Mouse (Mus musculus) CD4-positive, CD25-positive, alpha-beta regulatory T cell, adult 2 months (primary cell): ENCODE results near the gene Nacc2.

Source experiments
- DNase-seq: peaks from one replicate; pipeline ENCODE4 v3.0.0-alpha.2; 2012; ENCODE audit warnings: low read depth, low spot score

Gene Nacc2

DNA sequence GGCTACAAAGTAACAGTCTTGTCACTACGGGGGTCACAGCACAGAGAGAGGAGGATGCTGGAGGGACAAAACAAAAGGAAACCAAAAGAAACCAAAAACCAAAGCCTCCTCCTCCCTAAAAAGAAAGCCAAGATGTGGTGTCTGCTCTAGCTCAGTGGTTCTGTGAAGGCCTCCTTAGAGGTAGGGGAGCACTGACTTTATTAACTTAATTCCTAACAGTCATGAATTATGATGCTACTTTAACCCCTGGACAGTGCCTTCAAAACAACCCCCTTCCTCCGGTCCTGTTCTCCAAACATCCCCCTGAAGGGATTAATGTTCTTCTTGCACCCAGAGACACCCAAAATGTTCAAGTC, 67.3 kb downstream of the Nacc2 start:
- DNase-seq, result no peak

DNA sequence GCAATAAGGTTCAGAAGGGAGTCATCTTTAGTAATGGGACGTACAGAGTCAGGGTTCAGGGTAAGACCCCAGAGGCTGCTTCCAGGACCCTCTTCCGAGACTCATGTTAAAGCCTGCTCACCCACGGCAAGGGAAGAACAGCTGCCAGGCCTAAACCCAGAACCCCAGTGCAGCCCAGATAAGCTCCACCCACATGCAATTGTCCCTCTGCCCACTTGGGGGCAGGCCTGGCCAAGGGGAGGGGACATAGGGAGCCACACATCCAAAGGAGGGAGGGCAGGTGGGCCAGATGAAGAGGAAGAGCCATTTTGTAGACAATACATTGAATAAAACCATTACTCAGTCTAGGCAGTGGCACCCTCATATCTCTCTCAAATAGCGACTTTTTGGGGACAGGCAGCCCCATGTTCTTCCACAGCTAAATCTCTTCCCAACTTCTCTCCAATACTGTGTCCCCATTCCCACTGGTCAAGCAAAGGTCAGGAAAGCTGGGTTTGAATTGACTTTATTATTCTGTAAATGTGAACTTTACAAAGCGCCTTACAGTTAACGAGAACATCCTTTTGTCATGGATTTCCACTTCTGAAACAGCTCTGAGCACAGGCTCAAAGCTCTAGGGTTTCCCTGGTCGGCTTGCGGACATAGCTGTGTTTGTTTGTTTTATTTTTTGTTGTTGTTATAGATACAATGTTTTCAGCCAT, 67.8 kb downstream of the Nacc2 start:
- peak; percentile 72 for DNase-seq

DNA sequence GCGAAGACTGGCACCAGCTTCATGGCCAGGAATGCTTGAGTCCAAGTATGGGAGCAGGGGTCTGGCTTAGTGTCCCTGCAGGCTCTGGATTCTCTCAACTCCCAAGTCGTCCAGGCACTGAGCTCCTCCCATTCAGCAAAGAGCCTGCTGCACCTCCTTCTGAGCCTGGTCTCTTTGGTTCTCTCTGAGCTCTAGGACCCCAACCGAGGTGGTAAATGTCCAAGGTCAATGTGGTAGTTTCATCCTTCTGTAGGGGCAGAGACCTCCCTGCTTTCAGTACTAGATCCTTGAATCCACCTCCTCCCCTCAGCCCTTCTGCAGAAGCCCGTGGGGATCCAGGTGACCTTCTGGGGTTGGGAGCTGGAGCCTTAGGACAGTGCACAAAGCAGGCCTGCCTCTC, 70.2 kb downstream of the Nacc2 start:
- no peak for DNase-seq

DNA sequence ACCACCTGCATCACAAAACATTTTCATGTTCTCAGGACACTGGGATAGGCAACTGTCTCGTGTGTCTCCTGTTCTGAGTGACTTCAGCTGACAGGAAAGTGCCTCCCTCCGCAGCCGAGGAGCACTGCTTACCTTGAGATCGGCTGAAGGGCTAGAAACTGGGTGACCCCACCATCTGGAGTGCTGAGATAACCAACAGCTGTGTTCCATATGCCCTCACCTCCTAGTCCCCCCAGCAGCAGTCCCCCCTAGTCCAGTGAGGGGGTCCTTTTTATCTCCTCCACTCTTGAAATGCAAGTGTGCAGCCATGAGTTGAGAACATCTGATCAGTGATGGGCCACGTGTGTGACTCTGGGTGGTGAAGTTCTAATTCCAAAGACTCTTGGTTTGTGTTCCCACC, 74.2 kb downstream of the Nacc2 start:
- no peak for DNase-seq

DNA sequence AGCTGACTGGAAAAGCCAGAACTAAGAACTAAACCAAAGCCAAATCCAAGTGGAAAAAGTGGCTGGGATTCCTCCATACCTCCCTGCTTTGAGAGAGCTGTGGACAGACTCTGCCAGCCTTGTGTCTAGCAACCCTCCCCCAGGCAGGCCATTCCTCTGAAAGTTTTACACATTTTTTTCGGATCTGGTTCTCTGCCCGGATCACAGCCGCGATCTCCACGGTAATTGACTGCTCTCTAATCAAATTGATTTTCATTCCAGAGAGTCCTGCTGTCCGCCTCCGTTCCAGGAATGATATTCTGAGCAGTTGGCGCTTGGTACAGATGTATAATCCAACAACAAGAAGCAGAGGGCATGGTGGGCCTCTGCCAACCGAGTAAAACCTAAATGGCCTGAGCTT, 78.8 kb downstream of the Nacc2 start:
- DNase-seq, result no peak

DNA sequence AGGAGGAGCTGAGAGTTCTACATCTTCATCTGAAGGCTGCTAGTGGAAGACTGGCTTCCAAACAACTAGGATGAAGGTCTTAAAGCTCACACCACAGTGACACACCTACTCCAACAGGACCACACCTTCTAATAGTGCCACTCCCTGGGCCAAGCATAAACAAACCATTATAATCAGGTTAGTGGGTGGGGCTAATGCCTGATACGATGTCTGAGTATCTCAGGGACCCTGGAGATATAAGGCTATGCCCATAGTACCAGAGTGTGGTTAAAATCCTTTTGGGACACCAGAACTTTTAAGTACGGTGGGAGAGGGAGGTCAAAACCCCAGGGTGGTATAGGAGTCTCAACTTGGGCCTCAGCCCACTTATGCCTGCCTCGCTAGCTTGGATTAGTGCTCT, 80.4 kb downstream of the Nacc2 start:
- DNase-seq, result no peak

DNA sequence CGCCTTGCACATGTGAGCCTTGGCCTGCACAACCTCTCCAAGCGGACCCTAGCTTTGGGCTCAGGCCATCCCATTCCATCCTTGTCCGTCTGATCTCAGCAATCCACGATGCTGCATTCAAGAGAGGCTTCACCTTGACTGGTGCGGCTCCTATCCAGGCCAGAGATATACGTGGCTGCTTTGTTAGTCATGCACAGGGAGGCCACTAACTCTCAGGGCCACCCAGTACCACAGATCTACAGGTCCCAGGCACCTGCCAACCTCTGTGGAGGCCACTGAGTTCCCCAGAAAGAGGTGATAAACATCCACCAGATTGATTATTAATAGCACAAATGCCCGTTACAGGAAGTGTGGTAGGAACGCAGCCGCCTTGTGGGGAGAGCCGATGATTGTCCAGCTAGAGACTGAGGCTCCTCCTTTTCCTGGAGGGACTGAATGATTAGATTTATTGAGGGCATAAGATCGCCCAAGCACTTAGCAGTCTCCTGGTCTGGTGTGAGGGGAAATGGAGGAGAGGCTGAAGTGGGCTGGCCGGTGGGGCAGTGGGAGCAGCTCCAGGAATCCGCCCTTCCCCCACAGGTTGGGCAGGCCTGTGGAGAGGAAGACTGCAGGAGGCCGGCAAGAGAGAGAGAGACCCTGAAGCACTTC, 81.7 kb downstream of the Nacc2 start:
- no peak for DNase-seq

DNA sequence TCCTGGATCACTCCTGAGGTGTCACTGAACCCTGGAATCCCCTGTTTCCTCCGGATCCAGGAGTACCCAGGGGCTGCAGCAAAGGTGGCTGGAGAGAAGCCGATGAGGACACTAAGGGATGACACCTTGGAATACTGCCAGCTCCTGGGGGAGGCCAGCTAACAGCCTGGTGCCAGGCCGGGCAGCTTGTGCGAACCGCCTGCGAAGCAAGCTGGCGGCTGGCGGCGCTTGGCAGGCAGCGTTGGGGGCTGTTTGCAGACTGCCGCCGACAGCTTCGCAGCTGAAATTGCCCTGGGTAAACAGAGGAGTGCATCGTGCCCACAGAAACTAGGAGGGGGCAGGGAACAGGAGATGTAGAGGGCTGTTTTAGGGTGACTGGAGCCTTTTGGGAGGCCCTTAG, 83.1 kb downstream of the Nacc2 start:
- no peak for DNase-seq

DNA sequence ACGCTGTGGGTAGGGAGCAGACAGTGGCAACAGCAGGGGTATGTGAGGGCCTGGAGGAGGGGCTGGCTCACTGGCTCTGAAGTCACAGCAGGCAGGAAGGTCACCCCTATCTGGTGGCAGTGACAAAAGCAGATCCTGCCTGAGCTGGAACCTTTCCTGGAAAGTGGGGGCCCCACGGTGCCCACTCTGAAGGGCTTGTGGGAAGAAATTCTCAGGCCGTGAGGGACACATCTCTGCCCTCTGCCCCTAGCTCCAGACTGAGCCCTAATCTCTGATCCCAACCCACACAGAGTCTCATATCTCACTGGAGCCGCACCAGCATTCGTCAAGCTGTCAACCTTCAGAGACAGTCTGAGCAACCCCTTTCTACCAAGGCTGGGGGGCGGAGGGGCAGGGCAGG, 85.6 kb downstream of the Nacc2 start:
- no peak for DNase-seq

DNA sequence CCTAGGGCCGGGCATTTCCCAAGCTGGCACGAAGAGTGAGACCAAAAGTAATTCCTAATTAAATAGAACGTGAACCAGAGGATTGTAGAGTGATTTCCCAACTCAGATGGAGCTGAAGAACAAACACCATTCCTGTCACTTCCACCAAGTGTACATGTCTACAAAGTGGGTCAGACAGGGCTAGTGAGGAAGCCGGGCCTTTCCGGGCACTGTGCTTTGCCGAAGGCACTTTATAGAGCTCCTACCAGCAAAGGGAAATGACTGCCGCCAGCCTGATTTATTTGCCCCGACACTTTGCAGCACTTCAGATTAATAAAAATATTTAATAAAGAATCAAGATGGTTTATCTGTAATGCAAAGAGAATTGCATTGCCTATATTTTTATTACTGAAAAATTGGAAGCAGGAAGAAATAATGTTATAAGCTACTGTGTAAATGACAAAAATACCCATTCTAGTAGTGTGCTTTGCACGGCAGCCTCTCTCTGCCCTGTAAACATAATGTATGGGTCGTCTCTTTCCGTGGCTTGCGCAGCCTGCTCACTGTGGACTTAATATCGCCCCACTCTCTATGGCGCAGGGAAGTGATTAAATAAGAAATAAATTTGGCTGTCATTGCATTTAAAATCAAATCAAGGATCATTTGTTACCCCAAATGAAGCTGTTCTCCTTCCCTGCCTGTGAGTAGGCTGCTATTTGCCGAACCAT, 88.5 kb downstream of the Nacc2 start:
- no peak for DNase-seq

DNA sequence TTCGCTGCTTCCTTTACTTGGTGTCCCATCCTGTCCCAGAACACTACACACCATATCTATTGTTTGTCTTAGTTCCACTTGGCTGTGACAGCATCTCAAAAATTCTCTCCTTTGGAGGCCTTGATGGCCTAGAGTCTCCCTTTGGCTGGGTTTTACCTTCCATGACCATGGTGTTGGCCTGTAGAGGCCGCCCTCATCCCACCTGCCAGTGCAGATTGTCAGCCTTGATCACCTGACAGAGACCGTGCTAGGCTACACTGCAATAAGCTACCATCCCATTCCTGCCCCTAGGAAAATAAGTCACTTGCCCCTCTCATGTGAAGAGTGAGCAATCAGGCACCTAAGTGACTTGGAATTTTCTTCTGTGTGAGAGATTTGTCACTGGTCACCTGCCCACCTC, 92.7 kb downstream of the Nacc2 start:
- DNase-seq, result peak; percentile 22

DNA sequence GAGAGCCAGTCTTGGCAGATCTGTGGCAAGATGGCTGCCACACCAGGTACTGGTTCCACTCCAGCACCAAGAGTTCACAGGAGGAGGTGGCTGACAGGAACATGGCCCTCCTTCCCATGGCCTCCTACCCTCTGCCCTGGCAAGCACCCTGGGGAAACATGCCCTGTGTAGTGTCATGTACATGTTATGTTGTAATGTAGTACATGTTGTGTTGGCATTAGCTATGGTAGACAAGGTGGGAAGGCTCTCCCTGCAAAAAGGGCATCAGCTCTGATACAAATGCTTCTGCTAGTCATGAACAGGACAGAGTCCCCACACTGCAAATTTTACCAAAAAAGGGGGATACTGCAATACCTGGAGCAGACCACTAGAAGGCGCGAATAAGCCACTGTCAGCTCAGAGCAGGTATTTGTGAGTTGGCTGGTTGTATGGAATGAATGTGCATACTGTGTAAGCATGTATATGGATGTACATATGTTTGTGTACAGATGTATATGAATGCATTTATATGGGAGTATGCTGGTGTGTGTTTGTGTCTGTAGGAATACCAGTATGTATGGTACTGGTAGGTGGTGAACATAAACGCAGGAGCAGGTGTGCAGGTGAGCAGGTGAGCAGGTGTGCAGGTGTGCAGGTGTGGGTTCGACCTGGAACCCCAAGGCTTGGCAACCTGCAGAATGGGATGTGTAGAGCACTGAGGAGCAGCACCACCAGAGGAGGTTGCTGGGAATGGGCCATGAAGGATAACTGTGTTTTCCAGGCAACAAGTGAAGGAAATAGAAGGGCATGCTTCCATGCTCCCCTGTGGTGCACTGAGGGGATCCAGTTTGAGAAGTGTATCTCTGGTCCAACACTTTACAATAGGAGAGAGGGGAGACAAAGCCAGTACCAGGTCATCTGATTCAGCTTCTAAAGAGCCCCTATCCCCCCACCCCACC, 98.6 kb downstream of the Nacc2 start:
- peak; percentile 63 for DNase-seq

DNA sequence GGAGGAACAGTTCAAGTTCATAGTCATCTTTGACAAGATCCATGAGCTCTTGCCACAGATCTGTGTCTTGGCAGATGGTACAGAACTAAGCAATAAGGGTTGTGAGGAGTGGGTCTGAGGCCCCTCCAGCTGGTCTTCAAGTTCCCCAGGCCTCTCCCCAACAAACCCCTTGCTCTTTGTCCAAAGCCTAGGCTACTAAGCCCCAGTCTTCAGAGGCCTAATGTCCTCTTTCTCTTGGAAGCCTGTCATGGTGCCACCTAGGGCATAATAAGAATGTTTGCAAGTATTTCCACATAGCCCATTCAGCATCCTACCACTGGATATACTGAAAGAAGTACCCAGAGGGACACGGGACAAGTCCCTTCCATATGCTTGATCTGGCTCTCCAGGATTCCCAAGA, 100.4 kb downstream of the Nacc2 start:
- DNase-seq, result peak; percentile 5

DNA sequence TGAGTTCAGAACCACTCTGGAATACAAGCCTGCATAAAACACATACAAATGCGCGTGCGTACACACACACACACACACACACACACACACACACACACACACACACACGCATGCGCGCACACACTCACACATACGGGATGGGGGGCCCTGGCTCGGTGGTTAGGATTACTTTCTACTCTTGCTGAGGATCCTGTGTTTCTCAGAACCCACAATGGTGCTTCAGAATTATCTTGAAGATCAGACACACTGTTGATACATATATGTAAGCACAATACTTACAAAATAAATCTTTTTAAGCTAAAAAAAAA, 100.8 kb downstream of the Nacc2 start:
- DNase-seq, result no peak

DNA sequence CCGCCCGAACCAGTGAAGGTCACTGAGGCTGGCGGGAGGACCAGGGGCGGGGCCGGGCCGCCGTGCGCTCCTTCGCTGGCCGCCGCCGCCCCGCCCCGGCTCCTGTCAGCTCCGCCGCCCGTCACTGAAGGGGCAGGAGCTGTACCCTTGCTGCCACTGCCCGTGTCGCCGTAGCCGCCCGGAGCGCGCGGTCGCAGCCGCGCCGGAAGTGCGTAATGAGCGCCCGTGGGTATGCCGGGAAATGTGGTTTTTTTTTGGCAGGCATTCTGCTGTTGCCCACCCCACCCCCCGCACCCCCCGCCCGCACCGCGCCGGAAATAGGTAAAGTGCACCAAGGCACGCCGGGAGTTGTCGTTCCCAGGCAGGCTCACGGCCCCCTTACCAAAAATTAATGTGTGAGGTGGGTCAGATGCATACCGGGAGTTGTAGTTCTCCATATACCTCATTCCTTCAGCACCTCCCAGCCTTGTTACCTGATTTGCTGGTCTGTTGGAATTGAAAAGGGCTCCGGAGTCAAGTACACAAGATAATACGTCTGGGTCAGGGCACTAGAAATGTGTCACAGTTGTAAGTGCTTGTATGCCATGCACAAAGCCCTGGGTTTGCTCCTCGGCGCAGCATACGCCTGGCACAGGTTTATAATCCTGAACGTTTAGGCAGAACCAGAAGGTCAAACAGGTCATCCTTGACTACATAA, 101.3 kb downstream of the Nacc2 start, which contains the start of gene Ubac1:
Ubac1 (minus strand) TSS at position 187 of the 697 bp plus-strand sequence.
- peak; percentile 93 for DNase-seq

DNA sequence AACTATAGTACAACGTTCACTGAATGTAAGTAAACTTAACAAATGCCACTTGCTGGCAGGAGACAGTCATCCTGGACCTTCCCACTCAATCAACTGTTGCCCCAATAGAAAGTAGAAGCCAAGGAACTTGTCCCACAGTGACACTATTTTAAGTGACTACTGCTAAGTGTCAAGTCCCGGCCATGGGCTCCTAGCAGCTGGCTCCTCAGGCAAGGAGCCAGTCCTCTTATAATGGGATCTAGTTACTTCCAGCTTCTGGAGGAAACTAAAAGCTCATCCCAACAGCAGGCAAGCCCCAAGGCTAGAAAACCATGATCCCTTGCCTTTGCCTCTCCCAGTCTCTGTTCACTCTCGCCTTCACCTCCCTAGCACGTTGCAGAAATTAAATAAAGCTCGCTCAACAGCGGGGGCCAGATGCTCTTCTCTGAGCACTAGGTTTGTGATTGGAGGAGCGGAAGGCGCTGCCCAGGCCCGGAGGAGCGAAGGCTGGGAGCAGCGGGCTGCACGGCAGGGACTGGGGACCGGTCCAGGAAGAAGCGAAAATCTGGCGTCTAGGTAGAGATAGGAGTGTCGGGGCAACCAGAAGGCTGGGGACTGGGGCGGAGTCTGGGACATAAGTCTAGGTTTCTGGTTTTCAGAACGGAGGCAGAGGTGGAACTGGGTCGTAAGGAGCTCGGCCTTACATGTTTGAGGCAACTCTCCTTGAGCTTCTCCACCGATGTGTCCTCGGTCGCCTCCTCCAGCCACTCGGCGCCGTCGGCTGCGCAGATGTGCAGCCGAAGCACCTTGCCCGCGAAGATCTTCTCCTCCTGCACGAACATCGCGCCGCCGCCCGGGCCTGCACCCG, 102.1 kb downstream of the Nacc2 start:
- peak; percentile 6 for DNase-seq

DNA sequence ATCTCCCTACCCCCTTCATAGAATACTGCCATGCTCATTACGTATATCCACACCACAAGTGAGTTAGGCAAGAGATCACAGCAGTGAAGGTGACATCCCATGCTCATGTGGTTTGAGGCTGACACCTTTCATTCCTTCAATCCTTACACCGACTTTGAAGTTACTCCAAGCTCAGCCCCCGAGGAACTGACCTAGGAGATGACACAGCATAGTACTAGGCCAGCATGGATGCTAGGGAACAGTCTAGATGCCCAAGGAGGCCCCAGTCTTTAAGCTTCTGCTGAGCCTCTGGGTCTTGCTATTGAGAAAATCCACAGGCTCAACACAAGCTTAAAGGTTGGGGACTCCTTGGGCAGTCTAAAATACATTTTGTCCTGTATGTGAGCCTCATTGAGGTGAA, 103.1 kb downstream of the Nacc2 start:
- no peak for DNase-seq

DNA sequence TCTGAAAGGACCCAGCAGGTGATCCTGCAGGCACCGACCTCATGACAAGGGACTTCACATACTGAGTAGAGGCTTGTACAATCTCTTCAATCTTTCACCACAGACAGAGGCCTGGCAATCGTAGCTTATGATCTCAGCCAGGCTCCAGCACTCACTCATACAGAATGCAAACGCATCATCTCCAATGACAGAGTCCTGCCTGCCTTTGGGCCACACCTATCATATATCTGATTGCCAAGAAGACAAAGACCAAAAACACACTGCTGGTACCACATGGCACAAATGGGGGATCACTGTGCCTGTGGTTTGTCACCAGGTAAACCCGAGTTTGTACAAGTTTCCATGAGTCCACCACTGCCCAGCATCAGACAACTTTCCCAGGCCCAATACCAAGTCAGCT, 105.7 kb downstream of the Nacc2 start:
- no peak for DNase-seq

DNA sequence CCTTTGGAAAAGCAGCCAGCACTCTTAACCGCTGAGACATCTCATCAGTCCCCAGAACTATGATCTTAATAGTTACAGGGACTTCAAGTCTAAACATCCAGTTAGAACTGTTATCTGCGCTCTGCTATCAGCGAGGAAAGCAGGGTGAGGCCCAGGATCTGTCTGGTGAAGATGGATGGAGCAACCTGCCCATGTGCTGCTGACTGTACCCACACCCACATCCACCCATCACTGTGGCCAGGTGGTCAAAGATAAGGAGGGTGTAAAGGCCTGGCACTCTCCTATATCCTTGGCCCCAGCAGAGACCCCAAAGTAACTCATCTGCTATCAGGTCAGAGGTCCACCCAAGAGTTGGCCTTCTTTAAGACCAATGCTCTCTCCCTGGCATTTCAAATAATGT, 109.3 kb downstream of the Nacc2 start:
- no peak for DNase-seq

DNA sequence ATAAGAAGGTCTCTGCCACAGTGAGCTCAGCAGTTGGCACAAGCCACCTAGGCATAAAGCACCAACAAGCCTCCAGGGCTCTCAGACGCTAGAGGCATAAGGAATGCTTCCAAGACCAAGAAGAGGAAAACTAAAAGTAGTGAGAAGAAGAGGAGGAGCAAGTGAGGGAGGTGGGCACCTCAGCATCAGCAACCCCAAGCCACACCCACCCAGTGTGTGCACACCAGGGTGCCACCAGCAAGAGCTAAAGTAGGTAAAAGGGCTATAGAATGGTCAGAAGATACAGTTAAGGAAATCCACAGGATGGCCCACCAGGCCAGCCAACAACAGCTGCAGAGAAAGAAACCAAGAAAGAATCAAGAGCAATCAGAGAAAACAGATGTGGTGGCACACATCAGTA, 111.6 kb downstream of the Nacc2 start:
- no peak for DNase-seq
